In the genomic region with DNA sequence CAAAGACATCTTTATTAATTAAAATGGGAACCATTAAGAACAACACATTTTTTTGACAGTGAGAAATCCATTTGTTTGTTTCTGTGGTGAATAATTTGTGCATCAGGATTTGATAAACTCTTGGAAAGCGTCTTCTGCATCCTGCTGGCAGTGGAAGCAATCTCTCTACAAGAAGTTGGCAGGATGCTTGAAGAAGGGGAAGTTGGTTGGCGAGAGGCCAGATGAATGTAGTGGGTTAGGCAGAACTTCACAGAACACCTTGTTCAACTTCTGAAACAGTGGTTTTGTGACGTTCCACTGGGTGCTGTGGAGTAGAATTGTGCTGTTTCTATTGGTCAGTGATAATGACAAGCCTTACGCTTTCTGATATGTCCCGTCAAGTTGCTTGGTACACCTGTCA, we compare ENCODE assay signal across 20 mouse cellular contexts.
DNase-seq lines count a peak whose midpoint lies in the region; ATAC-seq and TF ChIP-seq lines count a peak whose summit lies in the region.
"Had no signal": no experiment of that assay in that cellular context is flagged by ENCODE, and none has a peak within 500 bp of the region (broad histone marks: within the 10 kb centered on the region; RNA-seq: fewer than 3 reads in every experiment).

No protein-coding gene starts in this region.

- no peaks in the 10 kb centered on the region for H3K27me3 ChIP-seq in hindbrain, postnatal 0 days (ENCODE audit: insufficient read depth, low read length)
- no peaks in the 10 kb centered on the region for H3K27me3 ChIP-seq in hindbrain, embryonic 11.5 days (ENCODE audit: control insufficient read depth, insufficient read depth, low read length)
- H3K27me3 ChIP-seq in lung, embryonic 14.5 days (ENCODE audit: insufficient read depth, low read length), result no peaks in the 10 kb centered on the region
- H3K27me3 ChIP-seq: forebrain, embryonic 12.5 days; heart, embryonic 15.5 days; limb, embryonic 15.5 days; liver, embryonic 15.5 days; neural tube, embryonic 12.5 days had no signal

- no peaks in the 10 kb centered on the region for H3K36me3 ChIP-seq in hindbrain, postnatal 0 days (ENCODE audit: insufficient read depth, low read length)
- H3K36me3 ChIP-seq in hindbrain, embryonic 11.5 days (ENCODE audit: control insufficient read depth, insufficient read depth, low read length), result no peaks in the 10 kb centered on the region
- no peaks in the 10 kb centered on the region for H3K36me3 ChIP-seq in lung, embryonic 14.5 days (ENCODE audit: insufficient read depth)
- H3K36me3 ChIP-seq: forebrain, embryonic 12.5 days; heart, embryonic 15.5 days; limb, embryonic 15.5 days; liver, embryonic 15.5 days; neural tube, embryonic 12.5 days had no signal

- DNase-seq in hindbrain, postnatal 0 days (ENCODE audit: low spot score), result peak; percentile 14
- no peak for DNase-seq in hindbrain, embryonic 11.5 days (ENCODE audit: low spot score)
- DNase-seq in lung, embryonic 14.5 days, result peak; percentile 61
- no peak for DNase-seq in lung, postnatal 14 days
- peak; percentile 25 for DNase-seq in right cerebral cortex, postnatal 4 days
- DNase-seq in right cerebral cortex, postnatal 36 days (ENCODE audit: low spot score in 2 of 2), result no peak
- peak; percentile 42 for DNase-seq in brain, embryonic 14.5 days (ENCODE audit: low read depth)
- DNase-seq: adrenal gland, postnatal 14 days; cerebellum, adult 11-12 months; cerebellum, postnatal 36 days; gastrocnemius, postnatal 14 days; heart, adult 18-20 months; kidney, adult 11 months; layer of hippocampus, adult 9-11 months; lung, postnatal 4 days had no signal

- no peak for TF ChIP-seq POLR2A in brain, embryonic 14.5 days (IDR thresholded peaks at IDR 0.05; ENCODE audit: borderline replicate concordance, extremely low read depth, insufficient read depth, insufficient read length, poor library complexity, severe bottlenecking)

- WGBS in hindbrain, postnatal 0 days, result 73% methylated on average over 5 of the region's 5 CpGs
- 92% methylated on average over 5 of the region's 5 CpGs for WGBS in hindbrain, embryonic 11.5 days
- WGBS in lung, embryonic 14.5 days, result 60% methylated on average over 5 of the region's 5 CpGs

- no peaks in the 10 kb centered on the region for H3K9me3 ChIP-seq in hindbrain, postnatal 0 days (ENCODE audit: low read length)
- H3K9me3 ChIP-seq in hindbrain, embryonic 11.5 days (ENCODE audit: control insufficient read depth, low read length), result no peaks in the 10 kb centered on the region
- H3K9me3 ChIP-seq in lung, embryonic 14.5 days (ENCODE audit: low read depth, low read length), result no peaks in the 10 kb centered on the region
- H3K9me3 ChIP-seq: forebrain, embryonic 12.5 days; heart, embryonic 15.5 days; limb, embryonic 15.5 days; liver, embryonic 15.5 days; neural tube, embryonic 12.5 days had no signal

- no peak overlapping the region for H3K9ac ChIP-seq in hindbrain, postnatal 0 days (replicated peaks; ENCODE audit: low read length)
- H3K9ac ChIP-seq in hindbrain, embryonic 11.5 days (ENCODE audit: low read depth, low read length), result no peak overlapping the region
- no peak overlapping the region for H3K9ac ChIP-seq in lung, embryonic 14.5 days
- H3K9ac ChIP-seq: forebrain, embryonic 12.5 days; heart, embryonic 15.5 days; limb, embryonic 15.5 days; liver, embryonic 15.5 days; neural tube, embryonic 12.5 days had no signal

- no peak overlapping the region for H3K4me2 ChIP-seq in hindbrain, postnatal 0 days (ENCODE audit: low read depth, low read length)
- H3K4me2 ChIP-seq in hindbrain, embryonic 11.5 days (replicated peaks; ENCODE audit: low read depth, low read length), result no peak overlapping the region
- no peak overlapping the region for H3K4me2 ChIP-seq in lung, embryonic 14.5 days
- H3K4me2 ChIP-seq: forebrain, embryonic 12.5 days; heart, embryonic 15.5 days; limb, embryonic 15.5 days; liver, embryonic 15.5 days; neural tube, embryonic 12.5 days had no signal

- ATAC-seq in hindbrain, postnatal 0 days, result no peak
- ATAC-seq in hindbrain, embryonic 11.5 days (ENCODE audit: low FRiP score), result no peak
- ATAC-seq in lung, embryonic 14.5 days (ENCODE audit: insufficient read depth), result no peak

- H3K27ac ChIP-seq in hindbrain, postnatal 0 days, result no peak overlapping the region
- no peak overlapping the region for H3K27ac ChIP-seq in hindbrain, embryonic 11.5 days (ENCODE audit: low read depth, low read length)
- H3K27ac ChIP-seq in lung, embryonic 14.5 days (ENCODE audit: low read depth), result no peak overlapping the region
- H3K27ac ChIP-seq: forebrain, embryonic 12.5 days; heart, embryonic 15.5 days; limb, embryonic 15.5 days; liver, embryonic 15.5 days; neural tube, embryonic 12.5 days had no signal

- H3K4me1 ChIP-seq in hindbrain, postnatal 0 days (ENCODE audit: insufficient read depth, low read length), result no peaks in the 10 kb centered on the region
- no peaks in the 10 kb centered on the region for H3K4me1 ChIP-seq in hindbrain, embryonic 11.5 days (replicated peaks; ENCODE audit: control insufficient read depth, insufficient read depth, low read length)
- H3K4me1 ChIP-seq in lung, embryonic 14.5 days (ENCODE audit: insufficient read depth), result no peaks in the 10 kb centered on the region
- H3K4me1 ChIP-seq: forebrain, embryonic 12.5 days; heart, embryonic 15.5 days; limb, embryonic 15.5 days; liver, embryonic 15.5 days; neural tube, embryonic 12.5 days had no signal

- no peak overlapping the region for H3K4me3 ChIP-seq in hindbrain, postnatal 0 days (ENCODE audit: low read length)
- H3K4me3 ChIP-seq in hindbrain, embryonic 11.5 days (ENCODE audit: low read depth, low read length), result no peak overlapping the region
- no peak overlapping the region for H3K4me3 ChIP-seq in lung, embryonic 14.5 days (ENCODE audit: low read depth, low read length)
- H3K4me3 ChIP-seq: forebrain, embryonic 12.5 days; heart, embryonic 15.5 days; limb, embryonic 15.5 days; liver, embryonic 15.5 days; neural tube, embryonic 12.5 days had no signal

- no peak for TF ChIP-seq CTCF in hindbrain, postnatal 0 days (IDR thresholded peaks at IDR 0.05; ENCODE audit: low read depth)
- TF ChIP-seq CTCF in lung, embryonic 14.5 days (IDR thresholded peaks at IDR 0.05; ENCODE audit: low read depth), result no peak
- TF ChIP-seq CTCF in brain, embryonic 14.5 days (IDR thresholded peaks at IDR 0.05; ENCODE audit: borderline replicate concordance, extremely low read depth, insufficient read depth, insufficient read length), result no peak

Comparison
In these comparisons a context has a peak if more than half of its experiments do, and no peak if none do; other contexts are left out.
1. DNase-seq: peak in hindbrain, postnatal 0 days (single experiment), lung, embryonic 14.5 days (single experiment), right cerebral cortex, postnatal 4 days (single experiment) and brain, embryonic 14.5 days (single experiment); none in hindbrain, embryonic 11.5 days (single experiment), lung, postnatal 14 days (single experiment) and right cerebral cortex, postnatal 36 days (0 of 2).